Mouse (Mus musculus) ES-E14 (cell line): Measurements from ENCODE around the gene Meox1. TPM values are rescaled to one million over a fixed set of nuclear protein-coding genes. Genes with fewer than 3 reads are reported as not detected.

Experiments
- DNase-seq: peaks from one replicate; pipeline ENCODE4 v3.0.0-alpha.2; 2013; ENCODE audit warnings: low read depth, low spot score
- H3K27ac ChIP-seq: 2 replicates; pipeline ENCODE4 v1.5.1; 2012; ENCODE audit warnings: low read depth, mild to moderate bottlenecking, low read length, moderate library complexity, mixed read lengths; ENCODE audit not compliant: poor library complexity, insufficient read depth, severe bottlenecking
- H3K36me3 ChIP-seq: 2 replicates; pipeline ENCODE4 v1.6.1; 2012; ENCODE audit warnings: mild to moderate bottlenecking, low read length, moderate library complexity, mixed read lengths; ENCODE audit not compliant: control insufficient read depth, poor library complexity, insufficient read depth, severe bottlenecking
- H3K4me1 ChIP-seq, 2 experiments: fragments of 150-350 bp in 1 of 2; sonication (generic) in 1 of 2; 2 replicates each; pipeline ENCODE4 v1.6.1; 2012; ENCODE audit warnings: low read length in 2 of 2, mild to moderate bottlenecking in 1 of 2, mixed read lengths in 1 of 2; ENCODE audit not compliant: control insufficient read depth in 2 of 2, insufficient read depth in 2 of 2, poor library complexity in 1 of 2
- H3K4me3 ChIP-seq, 2 experiments: fragments of 150-350 bp in 1 of 2; sonication (generic) in 1 of 2; 2 replicates each; pipeline ENCODE4 v1.5.1; 2012; ENCODE audit warnings: low read length in 2 of 2, low read depth in 1 of 2, mild to moderate bottlenecking in 1 of 2, mixed read lengths in 1 of 2; ENCODE audit not compliant: insufficient read depth in 1 of 2, poor library complexity in 1 of 2, severe bottlenecking in 1 of 2
- H3K9ac ChIP-seq: 2 replicates; pipeline ENCODE4 v1.6.1; 2012; ENCODE audit warnings: low read depth, mild to moderate bottlenecking, low read length, mixed read lengths; ENCODE audit not compliant: poor library complexity, insufficient read depth, severe bottlenecking
- H3K9me3 ChIP-seq: fragments of 150-350 bp; sonication (generic); 2 replicates; pipeline ENCODE4 v1.6.1; 2012; ENCODE audit warnings: low read depth, mild to moderate bottlenecking, low read length; ENCODE audit not compliant: control insufficient read depth, insufficient read depth
- CHD2 ChIP-seq: IDR thresholded peaks from 2 replicates; pipeline ENCODE4 v1.6.1; 2014; ENCODE audit warnings: mild to moderate bottlenecking, low read depth, low read length, inconsistent platforms
- HCFC1 ChIP-seq: IDR thresholded peaks from 2 replicates; pipeline ENCODE4 v1.6.1; 2012; ENCODE audit warnings: low read length, inconsistent platforms, borderline replicate concordance; ENCODE audit not compliant: insufficient read depth
- MAFK ChIP-seq: IDR thresholded peaks from 2 replicates; pipeline ENCODE4 v1.6.1; 2014; ENCODE audit warnings: mild to moderate bottlenecking, low read depth, low read length, inconsistent platforms; ENCODE audit not compliant: insufficient read depth
- ZC3H11A ChIP-seq: IDR thresholded peaks from 2 replicates; pipeline ENCODE4 v1.6.1; 2012; ENCODE audit warnings: low read depth, mild to moderate bottlenecking, inconsistent platforms, low read length, borderline replicate concordance
- ZNF384 ChIP-seq: IDR thresholded peaks from 2 replicates; pipeline ENCODE4 v1.6.1; 2012; ENCODE audit warnings: low read depth, low read length, inconsistent platforms
- in situ Hi-C, 2 experiments: fragments of 600-800 bp; cut with MboI; formaldehyde crosslinking; loops; one replicate each; pipeline ENCODE4 v1.15.1; 2025; ENCODE audit warnings: low sequenced_read_pairs in 2 of 2, inconsistent platforms in 1 of 2; ENCODE audit not compliant: unreplicated experiment in 2 of 2
- total RNA-seq: library from RNA; depleted of rRNA; stranded (reverse); fragments of 300-350 nt; gene quantifications from 2 replicates; pipeline ENCODE4 v1.2.3, GENCODE M21; 2012

Gene Meox1
- total RNA-seq, 1 experiment: 0.36 TPM

DNA sequence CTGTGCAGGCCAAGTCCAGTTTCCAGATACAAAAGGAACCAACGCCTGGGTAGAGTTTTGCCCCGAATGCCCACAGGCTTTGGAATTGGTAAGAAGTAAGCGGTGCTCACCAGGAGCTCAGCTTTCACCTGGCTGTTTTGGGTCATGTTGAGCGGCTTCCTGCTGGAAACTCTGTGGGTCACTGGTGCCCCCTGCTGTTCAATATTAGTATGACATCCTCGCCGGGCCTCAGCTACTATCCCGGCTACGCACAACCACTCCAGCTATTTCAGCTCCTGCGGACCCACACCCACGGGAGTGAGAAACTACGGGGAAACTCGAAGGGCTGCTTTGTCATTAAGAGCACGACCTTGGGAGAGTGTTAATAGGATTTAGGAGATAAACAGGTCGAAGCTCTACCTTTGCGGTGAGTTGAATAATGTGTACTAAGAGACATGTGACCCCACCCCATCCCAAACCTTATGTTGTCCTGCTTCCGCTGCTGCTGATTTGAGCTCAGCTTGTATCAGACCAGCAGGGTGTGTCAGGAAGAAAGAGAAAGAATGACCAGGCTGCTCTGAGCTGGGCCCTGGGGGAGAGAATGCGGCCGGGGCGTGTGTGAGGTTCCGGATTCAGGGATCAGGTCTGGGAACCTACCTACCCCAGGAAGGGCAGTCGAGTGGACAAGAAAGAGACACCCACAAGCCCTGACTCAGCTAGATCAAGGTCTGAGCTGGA, 16.2 kb upstream of the Meox1 start:
- no peak overlapping the region for H3K9ac ChIP-seq
- in situ Hi-C loops: loop anchor here (5.0 kb wide), 1 partner anchor 93 kb away; no protein-coding TSS in a partner anchor

DNA sequence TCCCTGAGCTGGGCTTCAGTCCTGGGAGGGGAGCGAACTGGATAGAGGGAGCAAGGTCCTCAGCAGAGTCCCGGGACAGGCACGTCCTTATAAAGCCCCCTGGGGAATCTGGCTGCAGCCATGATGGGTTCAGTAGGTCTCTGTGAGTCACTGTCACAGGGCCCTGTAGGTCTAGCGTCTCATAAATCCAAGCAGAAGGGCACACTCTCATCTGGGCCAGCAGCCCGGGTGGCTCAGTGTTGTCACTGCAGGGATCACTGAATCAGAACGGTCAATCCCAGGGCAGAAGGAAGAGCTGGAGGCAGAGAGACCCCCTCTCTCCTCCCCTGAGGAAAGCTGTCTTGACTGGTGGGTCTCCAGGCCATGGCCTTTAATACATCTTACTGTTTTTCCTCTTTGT, 14.6 kb upstream of the Meox1 start:
- Histone ChIP-seq H3K9ac (no peak overlapping the region), H3K4me3 (no peak overlapping the region), H3K27ac (no peak overlapping the region), H3K9me3 (no peaks in the 10 kb centered on the region), H3K36me3 (no peaks in the 10 kb centered on the region), H3K4me1 (peaks cover 2 to 5% of the 10 kb centered on the region in 2 experiments; a peak in 1 of 4 replicates)
- in situ Hi-C loops: no loop called here
- no peak for DNase-seq
- TF ChIP-seq HCFC1 (no peak), ZNF384 (no peak), CHD2 (no peak), MAFK (no peak), ZC3H11A (no peak)

More for the DNA sequence above, 16.2 kb upstream of the Meox1 start:
- DNase-seq: peak; percentile 84
- H3K27ac ChIP-seq: no peak overlapping the region; the same call in 1 of the 2 replicates
- peaks cover 2 to 5% of the 10 kb centered on the region in 2 experiments; a peak in 1 of 4 replicates for H3K4me1 ChIP-seq
- no peaks in the 10 kb centered on the region for H3K36me3 ChIP-seq
- H3K9me3 ChIP-seq: no peaks in the 10 kb centered on the region
- TF ChIP-seq ZC3H11A: peak; percentile 84
- TF ChIP-seq ZNF384: no peak
- H3K4me3 ChIP-seq: no peak overlapping the region

DNA sequence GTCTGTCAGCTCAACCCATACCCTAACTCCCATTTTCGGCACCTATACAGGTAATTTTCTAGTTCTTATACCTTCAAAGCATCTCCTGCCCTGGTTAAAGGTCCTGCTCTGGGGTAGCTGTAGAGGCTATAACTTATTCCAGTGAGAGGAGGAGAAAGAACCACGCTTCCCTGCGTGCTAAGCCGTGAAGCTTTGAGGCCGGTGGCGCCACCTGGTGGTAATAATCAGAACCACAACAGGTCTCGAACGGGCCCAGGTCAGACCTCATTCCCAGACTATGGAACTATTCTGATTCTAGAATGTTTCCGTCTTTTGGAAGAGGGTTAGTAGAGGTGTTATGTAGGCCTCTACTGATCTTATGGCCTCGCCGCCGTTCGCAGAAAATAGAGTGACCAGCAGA, 10.9 kb upstream of the Meox1 start:
- peaks cover 2 to 5% of the 10 kb centered on the region in 2 experiments; a peak in 1 of 4 replicates for H3K4me1 ChIP-seq
- DNase-seq: peak; percentile 79
- TF ChIP-seq ZNF384: no peak
- TF ChIP-seq ZC3H11A: peak; percentile 67; the same call in 1 of the 2 replicates
- H3K27ac ChIP-seq: no peak overlapping the region
- no peaks in the 10 kb centered on the region for H3K36me3 ChIP-seq
- H3K4me3 ChIP-seq: no peak overlapping the region
- in situ Hi-C loops: no loop called here
- no peaks in the 10 kb centered on the region for H3K9me3 ChIP-seq
- H3K9ac ChIP-seq: no peak overlapping the region

DNA sequence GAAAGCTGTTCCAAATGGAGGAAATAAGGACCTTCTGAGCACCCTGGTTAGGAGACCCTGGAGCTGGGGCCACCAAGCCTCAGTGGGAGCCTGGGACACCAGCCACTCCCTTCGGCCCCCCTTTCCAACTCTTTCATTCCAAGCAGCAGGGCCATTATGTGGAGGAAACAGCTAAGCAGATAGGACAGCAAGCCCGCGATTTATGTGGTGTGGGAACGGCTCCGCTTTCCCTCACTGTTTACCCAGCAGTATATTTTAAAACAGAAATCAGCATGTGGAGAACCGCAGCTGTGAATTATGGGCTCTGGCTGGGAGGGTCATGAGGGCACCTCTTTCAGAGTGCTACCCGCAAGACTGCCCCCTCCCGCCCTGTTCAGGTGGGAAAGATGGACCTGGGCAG, 7.1 kb upstream of the Meox1 start:
- in situ Hi-C loops: no loop called here
- H3K4me1 ChIP-seq: peaks cover 0 to 15% of the 10 kb centered on the region in 2 experiments; a peak in 3 of 4 replicates
- H3K9ac ChIP-seq: no peak overlapping the region
- H3K36me3 ChIP-seq: no peaks in the 10 kb centered on the region
- no peaks in the 10 kb centered on the region for H3K9me3 ChIP-seq
- TF ChIP-seq ZC3H11A (no peak), CHD2 (no peak), ZNF384 (no peak), MAFK (no peak), HCFC1 (no peak)
- no peak overlapping the region for H3K27ac ChIP-seq
- no peak overlapping the region for H3K4me3 ChIP-seq
- DNase-seq: no peak

DNA sequence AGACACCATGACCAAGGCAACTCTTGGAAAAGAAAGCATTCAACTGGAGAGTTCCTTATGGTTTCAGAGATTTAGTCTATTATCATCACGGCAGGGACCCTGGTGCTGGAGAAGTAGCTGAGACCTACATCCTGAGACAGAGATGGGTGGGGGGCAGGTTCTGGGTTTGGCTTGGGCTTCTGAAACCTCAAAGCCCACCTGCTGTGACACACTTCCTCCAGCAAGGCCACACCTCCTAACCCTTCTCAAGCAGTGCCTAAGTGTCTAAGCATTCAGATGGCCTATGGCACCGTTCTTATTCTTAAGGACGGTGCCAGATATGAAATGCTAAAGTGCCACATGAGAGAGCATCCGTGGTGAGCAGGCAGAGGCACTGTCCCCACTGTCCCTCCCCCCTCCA, 4.2 kb upstream of the Meox1 start:
- H3K4me3 ChIP-seq: no peak overlapping the region

More for the DNA sequence above, 4.2 kb upstream of the Meox1 start:
- no peak for DNase-seq
- H3K36me3 ChIP-seq: no peaks in the 10 kb centered on the region
- H3K9me3 ChIP-seq: no peaks in the 10 kb centered on the region
- H3K27ac ChIP-seq: no peak overlapping the region; the same call in 1 of the 2 replicates
- TF ChIP-seq ZNF384: no peak
- no peak for TF ChIP-seq CHD2
- no peak for TF ChIP-seq MAFK
- no peak for TF ChIP-seq HCFC1
- TF ChIP-seq ZC3H11A: no peak
- no peak overlapping the region for H3K9ac ChIP-seq
- in situ Hi-C loops: no loop called here
- H3K4me1 ChIP-seq: peaks cover 1 to 26% of the 10 kb centered on the region in 2 experiments; a peak in 3 of 4 replicates
